Mouse (Mus musculus) adrenal gland, postnatal 0 days (tissue): Measurements from ENCODE around the gene Brca1. TPM values are rescaled to one million over a fixed set of nuclear protein-coding genes. Genes with fewer than 3 reads are reported as not detected.

Experiments used
- polyA plus RNA-seq: library from polyadenylated mRNA; unstranded; fragments of >200 nt; fragmentation: Nextera tagmentation; extraction: Ambion mirVana; gene quantifications from 2 replicates; pipeline ENCODE4 v1.2.1, GENCODE M21; 2015

Brca1 gene
- polyA plus RNA-seq = 1.8 and 3.2 TPM in 2 replicates

DNA sequence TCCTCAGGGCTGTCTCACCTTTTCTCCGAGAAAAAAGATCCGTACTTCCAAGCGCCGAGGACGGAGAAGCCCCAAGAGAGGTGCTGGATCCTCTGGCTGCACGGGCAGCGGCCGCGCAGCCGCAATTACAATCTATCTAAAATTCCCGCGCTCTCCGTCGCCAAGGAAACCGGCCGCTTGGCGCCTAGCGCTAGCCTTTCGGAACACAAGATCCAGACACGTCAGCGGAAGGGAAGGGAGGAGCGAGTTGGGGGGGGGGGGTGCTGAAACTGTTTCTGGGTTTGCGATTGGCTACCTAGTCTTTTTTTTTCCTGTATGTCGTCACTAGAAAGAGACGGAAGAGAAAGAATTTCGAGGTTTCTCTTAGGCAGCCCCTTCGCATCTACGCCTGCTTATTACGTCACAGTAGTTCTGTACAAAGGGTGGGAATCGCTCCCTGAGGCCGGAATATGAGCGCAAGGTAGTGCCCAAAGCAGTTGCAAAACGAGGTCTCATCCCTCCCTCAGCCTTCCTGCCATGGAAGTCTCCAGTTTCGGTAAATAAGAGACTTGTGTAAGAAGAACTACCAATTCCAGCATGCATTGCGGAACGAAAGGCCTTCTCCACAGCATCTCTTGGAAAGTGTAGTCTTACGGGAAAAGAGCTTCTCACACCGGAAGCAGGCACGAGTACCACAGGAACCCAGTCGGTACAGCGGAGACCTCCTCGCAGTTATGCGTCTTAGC, at the start of gene Brca1, which contains the start of gene Nbr1:
Gene Brca1 (minus strand): TSS at position 205 of the 725 bp plus-strand sequence.
Gene Nbr1 (plus strand): TSS at position 399 of the 725 bp plus-strand sequence.

DNA sequence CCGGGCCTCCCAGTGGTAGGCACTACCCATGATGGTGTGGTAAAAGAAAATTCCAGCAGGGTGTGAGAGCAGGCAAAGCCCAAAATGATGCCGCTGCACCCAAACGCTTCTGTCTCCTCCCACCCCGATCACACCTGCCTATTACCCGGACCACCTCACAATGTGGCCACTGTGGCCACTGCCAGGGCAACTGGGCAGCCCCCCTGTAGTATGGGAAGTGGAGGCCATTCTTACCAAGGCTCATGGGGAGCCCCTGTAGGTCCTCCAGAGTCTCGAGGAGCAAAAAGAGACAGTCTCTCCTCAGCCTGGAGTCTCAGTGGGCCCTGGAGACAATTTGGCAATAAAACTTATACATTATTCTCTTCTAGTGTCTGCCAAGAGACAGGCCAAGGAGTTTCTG, 47.4 kb upstream of the Brca1 start, which contains the start of gene Gm11634:
Gene Gm11634 (minus strand): TSS at position 101 of the 400 bp plus-strand sequence.

DNA sequence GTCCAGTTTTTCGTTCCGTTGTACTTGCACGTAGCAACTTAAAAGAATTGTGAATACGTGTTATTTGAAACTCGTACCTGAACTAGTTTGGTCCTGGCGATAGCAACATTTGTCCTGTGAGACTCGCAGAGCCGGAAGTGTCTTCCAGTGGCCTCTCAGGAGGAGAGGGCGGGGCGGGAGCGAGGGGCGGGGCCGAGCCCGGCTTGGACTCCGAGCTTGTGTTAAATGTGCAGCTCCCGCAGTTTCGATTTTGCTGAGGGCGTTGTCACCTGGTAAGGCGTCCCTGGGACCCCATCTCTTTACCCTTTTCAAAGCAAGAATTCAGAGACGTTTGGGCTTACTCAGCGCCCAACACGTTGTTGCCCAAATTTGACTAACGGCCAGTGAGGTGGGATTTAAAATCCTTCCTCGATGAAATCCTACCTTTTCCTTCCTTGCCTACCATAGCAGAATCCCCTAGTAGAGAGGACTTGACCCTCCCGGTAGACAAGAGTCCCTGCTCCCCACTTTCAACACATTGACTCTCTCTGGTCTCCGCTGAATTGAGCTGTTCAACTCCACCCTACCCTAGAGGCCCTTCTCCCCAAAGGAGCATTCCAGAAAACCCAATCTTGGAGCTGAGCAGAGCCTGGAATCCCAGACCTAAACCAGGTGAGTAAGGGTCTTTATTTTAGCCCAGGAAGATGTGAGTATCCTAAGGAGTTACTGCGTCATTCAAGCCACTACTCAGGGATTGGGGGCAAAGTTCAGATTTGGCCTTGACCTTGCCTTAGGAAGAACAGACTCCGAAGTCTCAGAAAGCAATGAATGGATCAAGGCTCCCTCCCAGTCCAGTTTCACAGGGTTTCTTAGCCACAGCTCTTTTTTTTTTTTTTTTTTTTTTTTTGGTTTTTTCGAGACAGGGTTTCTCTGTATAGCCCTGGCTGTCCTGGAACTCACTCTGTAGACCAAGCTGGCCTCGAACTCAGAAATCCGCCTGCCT, 30.6 kb upstream of the Brca1 start, which contains the start of gene Tmem106a:
Gene Tmem106a (plus strand): TSS at position 189 of the 982 bp plus-strand sequence.

DNA sequence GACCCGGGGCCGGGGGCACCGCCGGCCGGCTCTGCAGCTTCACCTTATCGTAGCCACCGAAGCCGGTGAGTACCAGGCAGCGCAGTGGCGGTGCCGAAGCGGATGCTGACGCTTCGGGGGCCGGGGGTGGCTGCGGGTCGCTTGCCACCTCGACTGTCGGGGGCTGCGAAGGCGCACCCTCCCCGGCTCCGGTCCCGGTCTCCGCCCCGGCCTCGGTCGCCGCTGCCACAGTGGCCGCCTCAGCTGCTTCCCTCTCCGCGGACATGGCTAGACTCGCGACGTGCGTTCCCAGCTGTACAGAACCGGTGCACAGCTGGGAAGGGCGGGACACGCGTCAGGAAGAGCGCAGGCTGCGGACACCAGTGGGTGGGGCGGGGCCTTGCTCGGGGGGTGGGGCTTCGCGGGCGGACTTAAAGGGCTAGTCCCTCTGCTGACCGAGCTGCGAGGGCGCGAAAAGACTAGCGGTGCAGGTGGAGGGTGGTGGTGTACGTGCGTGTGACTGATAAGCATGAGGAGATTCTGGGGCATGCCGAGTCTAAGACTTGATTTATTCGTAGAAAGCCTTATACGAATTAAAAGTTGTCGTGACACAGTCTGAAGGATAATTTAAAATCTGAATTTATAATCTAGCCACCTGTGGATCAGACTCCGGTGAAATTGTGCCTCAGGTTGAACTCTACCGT, 85.7 kb downstream of the Brca1 start, which contains the start of gene Vat1:
Gene Vat1 (minus strand): TSS at position 362 of the 683 bp plus-strand sequence.

DNA sequence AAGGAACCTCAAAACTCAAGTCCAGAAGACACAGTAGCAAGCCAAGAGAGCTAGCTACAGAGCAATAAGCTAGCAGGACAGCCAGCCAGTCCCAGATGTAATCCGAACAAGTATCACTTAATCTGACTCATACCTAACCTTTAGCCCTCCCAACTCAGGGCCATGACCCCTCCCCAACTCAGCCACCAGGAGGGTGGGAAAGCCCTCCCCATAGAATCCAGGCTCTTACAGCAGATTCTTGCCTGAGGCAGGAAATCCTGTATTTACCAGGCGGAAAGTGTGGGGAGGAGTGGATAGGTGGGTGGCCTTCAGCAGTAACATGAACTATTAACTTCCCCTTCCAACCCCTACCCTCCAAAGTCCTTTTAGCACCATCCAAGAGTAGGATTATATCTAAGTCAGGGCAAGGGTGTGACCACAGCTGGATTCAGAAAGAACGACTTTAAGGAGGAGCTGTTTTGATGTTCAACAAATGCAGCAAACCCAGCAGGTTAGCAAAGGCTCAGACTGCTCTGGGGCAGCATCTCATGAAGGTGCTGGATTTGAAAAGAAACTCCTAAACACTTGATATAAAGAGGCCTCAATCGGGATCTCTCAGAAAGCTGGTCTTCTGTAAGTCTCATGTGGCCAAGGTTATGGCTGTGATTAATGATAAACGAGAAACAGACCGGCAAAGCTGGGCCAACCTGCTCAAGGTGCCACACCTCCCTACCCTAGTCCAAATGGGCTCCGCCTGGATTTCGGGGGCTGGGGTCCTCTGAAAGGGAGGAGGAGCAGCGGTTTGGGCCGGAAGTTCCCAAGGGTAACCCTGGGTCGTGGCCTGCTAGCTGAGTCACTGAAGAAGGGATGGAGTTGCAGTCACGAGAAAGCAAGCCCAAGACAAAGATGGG, 87.3 kb downstream of the Brca1 start, which contains the start of gene Rnd2:
Gene Rnd2 (plus strand): TSS at position 789 of the 890 bp plus-strand sequence.

DNA sequence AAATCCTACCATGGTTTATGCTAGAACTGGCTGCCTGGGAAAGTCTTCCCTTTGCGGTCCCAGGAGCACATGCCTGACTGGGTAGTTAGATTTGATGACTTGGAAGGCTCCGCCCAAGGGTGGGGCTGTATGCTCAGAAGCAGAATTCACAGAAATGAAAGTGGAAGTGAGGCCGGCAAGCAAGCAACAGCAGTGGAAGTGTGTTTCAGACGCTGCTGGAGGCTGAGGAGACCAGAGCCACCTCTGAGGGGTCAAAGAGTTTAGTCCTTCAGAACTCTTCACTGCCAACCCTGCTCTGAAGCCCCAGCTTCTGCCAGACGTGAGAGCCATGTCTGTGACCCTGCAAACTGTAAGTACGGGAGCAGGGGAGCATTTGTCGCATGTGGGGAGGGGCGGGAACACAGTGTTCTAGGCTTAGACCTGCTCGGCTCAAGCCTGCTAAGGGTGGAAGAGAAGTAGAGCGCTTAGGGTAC, 103.4 kb downstream of the Brca1 start, which contains the start of gene Ifi35:
Gene Ifi35 (plus strand): TSS at position 134 of the 473 bp plus-strand sequence.

DNA sequence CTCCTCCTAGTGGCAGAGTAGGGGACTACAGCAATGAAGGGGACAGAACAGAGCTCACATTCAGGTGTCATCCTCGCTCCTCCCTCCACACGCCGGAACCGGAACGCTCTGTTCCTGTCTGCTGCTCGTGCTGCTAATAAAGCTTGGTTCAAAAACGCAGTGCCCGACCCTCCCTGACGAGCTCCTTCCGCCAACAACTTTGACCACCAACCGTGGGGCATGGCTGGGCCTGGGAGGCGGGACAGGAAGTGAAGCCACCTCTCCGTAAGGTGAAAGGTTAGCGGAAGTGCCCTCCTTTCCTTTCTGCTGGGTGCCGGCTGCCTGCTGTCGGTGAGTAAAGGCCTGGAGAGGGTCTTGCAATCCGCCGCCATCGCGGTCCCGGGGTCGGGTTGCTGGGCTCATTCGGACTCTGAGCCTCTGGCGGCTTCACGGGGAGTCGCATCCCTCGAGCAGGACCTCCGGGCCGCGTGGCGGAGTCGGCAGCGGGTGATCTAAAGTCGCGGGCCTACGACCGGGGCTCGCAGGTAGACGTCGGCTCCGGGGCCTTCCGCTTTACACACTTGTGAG, 109.5 kb downstream of the Brca1 start, which contains the start of gene Rpl27:
Gene Rpl27 (plus strand): TSS at position 172 of the 567 bp plus-strand sequence.

Other genes starting within 250 kb of the Brca1 start
- gene Becn1, start 249.7 kb downstream of the Brca1 start, polyA plus RNA-seq = 99.1 and 118 TPM in 2 replicates
- 55.7 and 85.9 TPM in 2 replicates for gene Psme3, start 235.7 kb downstream of the Brca1 start, polyA plus RNA-seq
- gene Aoc2, start 226.9 kb downstream of the Brca1 start, polyA plus RNA-seq = 0.43 and 0.57 TPM in 2 replicates
- 1.7 and 2.3 TPM in 2 replicates for gene Aoc3, start 221.3 kb downstream of the Brca1 start, polyA plus RNA-seq
- 4.1 and 7.5 TPM in 2 replicates for gene G6pc, start 184.4 kb downstream of the Brca1 start, polyA plus RNA-seq
- 29.9 and 39.5 TPM in 2 replicates for gene Aarsd1, start 134.3 kb downstream of the Brca1 start, polyA plus RNA-seq
- gene Gm27029, start 127.2 kb downstream of the Brca1 start, polyA plus RNA-seq = 3.0 and 3.6 TPM in 2 replicates
- 13.2 and 19.8 TPM in 2 replicates for gene Rundc1, start 126.9 kb downstream of the Brca1 start, polyA plus RNA-seq
- gene Ptges3l, start 126.6 kb downstream of the Brca1 start, polyA plus RNA-seq = 5.9 and 11.6 TPM in 2 replicates
- gene Rpl27, start 109.7 kb downstream of the Brca1 start, polyA plus RNA-seq = 327 and 341 TPM in 2 replicates
- 57.4 and 61.2 TPM in 2 replicates for gene Ifi35, start 103.5 kb downstream of the Brca1 start, polyA plus RNA-seq
- gene Rnd2, start 87.0 kb downstream of the Brca1 start, polyA plus RNA-seq = 10.7 and 14.9 TPM in 2 replicates
- gene Vat1, start 85.7 kb downstream of the Brca1 start, polyA plus RNA-seq = 59.9 and 78.0 TPM in 2 replicates
- 44.8 and 67.0 TPM in 2 replicates for gene Nbr1, start 194 bp upstream of the Brca1 start, polyA plus RNA-seq
- gene Tmem106a, start 30.3 kb upstream of the Brca1 start, polyA plus RNA-seq = 11.8 and 14.0 TPM in 2 replicates
- not detected in 2 replicates for gene Gm11634, start 47.3 kb upstream of the Brca1 start, polyA plus RNA-seq
- 65.0 and 84.8 TPM in 2 replicates for gene Rdm1, start 75.2 kb upstream of the Brca1 start, polyA plus RNA-seq
- gene Arl4d, start 113.6 kb upstream of the Brca1 start, polyA plus RNA-seq = 5.2 and 5.7 TPM in 2 replicates
- gene Dhx8, start 181.0 kb upstream of the Brca1 start, polyA plus RNA-seq = 14.0 and 17.0 TPM in 2 replicates
- 3.0 and 8.5 TPM in 2 replicates for gene Etv4, start 233.4 kb upstream of the Brca1 start, polyA plus RNA-seq